Mouse (Mus musculus) 3T3-L1 (cell line): Measurements from ENCODE around the gene Cabp7.
"Not testable (repeated sequence)": the region's sequence is repeated elsewhere in the genome, so short reads cannot be mapped to it uniquely, and the experiment has no call there.

Source experiments
- DNase-seq: peaks from one replicate; pipeline ENCODE4 v3.0.0-alpha.2; 2015; ENCODE audit warnings: low read depth, low spot score

The Cabp7 gene

GRCm38 (mm10) chr11:4750263-4750662 lies 3.7 kb upstream of the Cabp7 start:
- peak; percentile 70 for DNase-seq

GRCm38 (mm10) chr11:4747285-4747684 lies 707 bp upstream of the Cabp7 start:
- DNase-seq: no peak

DNA sequence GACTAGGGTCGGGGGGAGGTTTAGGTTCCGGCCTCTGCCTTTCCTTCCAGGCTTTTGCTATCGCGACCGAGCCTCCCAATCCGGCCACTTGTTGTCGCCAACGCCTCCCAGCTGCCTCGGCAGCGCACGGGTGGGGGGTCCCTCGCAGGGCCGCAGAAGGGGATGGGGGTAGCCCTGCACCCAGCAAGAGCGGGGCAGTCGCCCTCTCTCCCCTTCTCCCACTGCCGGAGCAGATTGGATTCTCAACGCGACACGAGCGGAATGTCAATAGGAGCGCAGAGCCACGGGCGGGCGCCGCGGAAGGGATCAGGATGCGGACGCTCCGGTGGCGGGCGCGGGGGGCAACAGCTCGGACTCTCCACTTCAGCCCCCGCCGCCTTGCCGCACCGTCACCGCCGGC lies 609 bp downstream of the Cabp7 start:
- no peak for DNase-seq

DNA sequence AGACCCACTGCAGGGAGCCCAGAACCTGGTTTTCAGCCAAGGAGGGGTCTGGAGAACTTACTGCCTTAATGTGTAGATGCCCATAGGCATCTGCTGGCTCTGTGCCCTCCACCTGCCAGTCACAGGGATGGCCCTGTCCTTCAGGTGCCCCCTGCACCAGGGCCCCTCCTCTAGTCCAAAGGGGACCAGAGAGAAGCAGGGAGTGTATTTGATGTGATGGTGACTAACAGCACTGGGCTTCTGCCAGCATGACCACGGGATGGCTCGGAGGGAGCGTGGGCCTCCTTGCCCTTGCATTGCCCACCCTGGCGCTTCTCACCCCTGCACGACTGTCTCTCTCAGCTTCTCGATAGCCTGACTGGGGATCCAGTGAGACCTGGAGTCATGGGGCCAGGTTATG lies 1.9 kb downstream of the Cabp7 start:
- DNase-seq: peak; percentile 50

DNA sequence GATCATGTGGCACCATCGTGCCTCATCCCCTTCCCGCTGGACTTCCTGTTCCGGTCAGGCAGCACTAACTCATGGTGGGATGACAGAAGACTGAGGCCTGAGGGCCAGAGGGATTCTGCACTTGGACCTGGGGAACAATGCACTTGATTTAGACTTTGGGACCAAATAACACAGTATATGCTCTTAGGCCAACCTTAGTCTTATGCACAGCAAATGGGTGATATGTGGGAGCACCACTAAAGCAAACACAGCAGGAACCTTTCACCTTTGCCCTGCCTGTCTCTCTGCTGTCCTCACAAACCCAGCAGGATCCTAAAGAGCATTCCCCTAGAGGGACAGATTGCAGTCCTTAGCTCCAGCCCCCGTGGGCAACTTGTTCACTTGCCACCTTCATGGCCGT lies 5.8 kb downstream of the Cabp7 start:
- DNase-seq: no peak

- no peak for DNase-seq
Observed at GRCm38 (mm10) chr11:4738719-4739118, 7.9 kb downstream of the Cabp7 start.

- no peak for DNase-seq
Observed at GRCm38 (mm10) chr11:4737682-4738081, 8.9 kb downstream of the Cabp7 start.

DNA sequence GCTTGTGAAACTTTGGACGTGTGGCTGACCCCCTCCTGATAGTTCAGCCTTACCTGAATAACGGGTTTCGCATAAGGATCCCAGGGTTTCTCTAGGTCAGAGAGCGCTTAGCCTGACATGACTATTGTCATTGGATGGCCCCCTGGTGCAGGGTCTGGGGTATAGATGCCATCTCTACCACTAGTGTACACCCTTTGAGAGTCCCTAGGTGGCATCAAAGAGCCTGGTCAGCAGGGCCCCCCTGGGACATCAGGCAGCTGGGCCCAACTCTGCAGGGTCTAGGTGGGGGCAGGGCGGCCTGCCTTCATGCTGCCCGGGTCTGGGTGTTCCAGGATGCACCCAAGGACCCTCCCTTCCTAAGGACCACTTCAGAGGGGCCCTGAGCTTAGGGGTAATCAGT lies 10.2 kb downstream of the Cabp7 start:
- no peak for DNase-seq

GRCm38 (mm10) chr11:4734179-4734578 lies 12.4 kb downstream of the Cabp7 start:
- DNase-seq: no peak

GRCm38 (mm10) chr11:4731781-4732180 lies 14.8 kb downstream of the Cabp7 start:
- no peak for DNase-seq

GRCm38 (mm10) chr11:4730913-4731312 lies 15.7 kb downstream of the Cabp7 start:
- DNase-seq: no peak

- DNase-seq: no peak
Observed at GRCm38 (mm10) chr11:4730096-4730495, 16.5 kb downstream of the Cabp7 start.

DNA sequence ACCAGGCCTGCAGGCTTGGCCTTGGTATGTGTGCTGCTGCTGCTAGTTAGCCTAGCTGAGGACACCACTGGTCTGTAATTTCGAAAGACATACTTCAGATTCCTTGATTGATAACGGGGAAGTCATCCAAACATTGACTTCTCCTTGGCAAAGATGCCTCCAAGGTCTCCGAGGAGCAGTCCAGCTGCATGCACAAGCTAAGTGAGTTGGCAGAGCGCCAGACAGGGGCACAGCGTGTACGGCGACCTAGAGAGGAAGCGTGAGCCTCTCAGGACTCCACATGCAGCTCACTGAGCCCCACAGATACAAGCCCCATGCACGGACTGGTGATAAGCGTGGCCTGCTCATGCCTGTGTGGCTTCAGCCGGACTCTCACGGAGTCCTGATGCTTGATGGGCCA lies 17.0 kb downstream of the Cabp7 start:
- DNase-seq: no peak

- no peak for DNase-seq
Observed at GRCm38 (mm10) chr11:4721728-4722127, 24.9 kb downstream of the Cabp7 start.

DNA sequence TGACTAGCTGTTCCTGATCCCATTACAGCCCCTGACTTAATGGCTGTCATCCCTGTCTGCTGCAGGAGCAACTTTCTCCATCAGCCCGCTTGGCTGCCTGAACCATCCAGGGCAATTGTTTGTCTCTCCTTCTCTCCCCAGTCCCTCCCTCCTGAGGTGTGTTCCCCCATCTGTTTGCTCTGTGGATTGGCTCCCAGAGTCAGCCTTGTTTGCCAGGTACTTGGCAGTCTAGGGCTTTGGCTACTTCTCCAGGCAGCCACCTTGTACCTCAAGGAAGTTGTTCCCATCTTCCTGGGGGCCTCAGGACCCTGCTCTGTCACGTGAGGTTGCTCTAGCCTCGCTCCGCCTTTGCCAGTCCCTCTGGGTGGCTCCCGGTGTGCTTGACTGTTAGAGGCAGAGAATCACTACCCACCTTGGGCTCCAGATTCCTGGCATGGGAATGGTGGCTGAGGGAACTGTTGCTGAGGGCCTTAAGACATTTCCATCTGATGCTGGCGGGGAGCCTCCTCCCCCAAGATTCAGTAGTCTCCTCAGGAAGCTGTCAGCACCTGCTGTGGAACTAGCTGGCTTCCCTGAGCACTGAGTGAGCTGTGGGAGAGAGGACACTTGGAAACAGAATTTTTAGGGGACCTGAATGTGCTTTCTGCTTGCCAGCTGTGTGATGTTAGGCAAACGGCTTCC lies 25.5 kb downstream of the Cabp7 start:
- DNase-seq: no peak

DNA sequence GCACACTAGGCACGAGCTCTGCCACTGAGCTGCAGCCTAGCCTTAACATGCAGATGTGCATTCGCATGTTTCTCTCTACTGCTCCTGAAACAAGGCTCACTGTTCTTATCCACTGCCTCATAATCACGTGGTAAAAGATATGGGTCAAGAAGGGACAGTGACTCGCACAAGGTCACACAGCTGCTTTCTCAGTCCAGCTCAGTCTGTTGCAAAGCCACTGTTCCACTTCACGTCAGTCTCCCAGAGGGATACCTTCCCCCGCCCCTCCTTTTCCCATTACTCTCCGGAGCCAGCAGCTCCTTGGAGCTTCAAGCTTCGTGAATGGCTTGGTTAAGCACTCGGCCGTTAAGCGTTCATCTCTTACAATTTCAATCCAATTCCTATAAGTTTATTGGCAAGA lies 26.2 kb downstream of the Cabp7 start:
- DNase-seq: no peak

DNA sequence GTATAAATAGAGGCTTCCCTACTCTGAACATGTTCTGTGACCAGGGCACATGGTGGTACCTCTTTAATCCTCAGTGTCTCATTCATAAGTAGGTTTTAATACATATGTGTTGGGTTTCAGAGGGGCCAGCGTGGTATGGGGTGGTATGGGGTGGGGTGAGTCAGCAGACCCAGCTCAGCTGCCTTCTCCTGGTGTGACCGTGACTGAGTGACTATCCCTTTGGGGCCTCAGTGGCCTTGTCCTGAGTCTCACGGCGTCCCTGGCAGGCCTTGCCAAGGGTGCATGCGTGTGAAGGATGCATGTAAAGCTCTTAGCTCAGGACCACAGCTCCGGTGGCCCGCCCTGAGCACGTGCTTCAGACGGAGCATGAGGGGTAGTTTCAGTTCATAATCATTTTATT lies 26.6 kb downstream of the Cabp7 start:
- DNase-seq: no peak

DNA sequence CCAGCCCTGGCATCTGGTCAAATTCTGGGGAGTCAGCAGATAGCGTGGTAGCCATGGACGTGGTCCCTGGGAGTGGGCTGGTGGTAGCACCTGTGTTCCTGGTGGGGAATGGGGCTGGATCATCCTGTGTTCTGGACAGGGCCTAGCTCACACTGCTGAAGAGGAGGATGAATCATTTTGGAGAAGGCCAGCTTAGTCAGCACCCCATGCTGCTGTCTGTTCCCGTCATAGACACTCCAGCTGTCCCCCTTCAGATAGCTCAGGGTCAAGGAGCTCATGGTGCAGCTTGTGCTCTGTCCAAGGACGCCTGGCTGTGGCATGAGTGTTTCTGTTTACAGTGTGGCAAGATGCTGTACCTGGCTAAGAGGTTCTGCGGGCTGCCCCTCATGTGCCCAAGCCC lies 28.0 kb downstream of the Cabp7 start:
- no peak for DNase-seq

- no peak for DNase-seq
Observed at GRCm38 (mm10) chr11:4716530-4717236, 29.9 kb downstream of the Cabp7 start.

DNA sequence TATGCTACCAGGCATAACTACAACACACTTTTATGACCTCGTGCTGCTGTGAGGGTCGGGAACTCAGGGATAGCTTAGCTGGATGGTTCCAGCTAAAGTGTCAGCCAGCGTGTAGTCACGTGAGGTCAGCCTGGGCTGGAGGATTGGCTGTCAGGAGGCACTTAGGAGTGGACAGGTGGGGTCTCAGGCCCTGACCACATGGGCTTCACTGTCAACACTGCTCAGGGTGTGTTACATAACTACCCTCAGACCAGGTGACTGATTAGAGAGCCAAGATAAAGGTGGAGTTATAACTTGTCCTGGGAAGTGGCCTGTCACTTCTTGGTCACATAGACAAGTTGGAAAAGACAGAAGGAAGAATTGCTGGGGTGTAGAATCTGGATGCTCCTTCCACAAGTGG lies 31.0 kb downstream of the Cabp7 start:
- no peak for DNase-seq

DNA sequence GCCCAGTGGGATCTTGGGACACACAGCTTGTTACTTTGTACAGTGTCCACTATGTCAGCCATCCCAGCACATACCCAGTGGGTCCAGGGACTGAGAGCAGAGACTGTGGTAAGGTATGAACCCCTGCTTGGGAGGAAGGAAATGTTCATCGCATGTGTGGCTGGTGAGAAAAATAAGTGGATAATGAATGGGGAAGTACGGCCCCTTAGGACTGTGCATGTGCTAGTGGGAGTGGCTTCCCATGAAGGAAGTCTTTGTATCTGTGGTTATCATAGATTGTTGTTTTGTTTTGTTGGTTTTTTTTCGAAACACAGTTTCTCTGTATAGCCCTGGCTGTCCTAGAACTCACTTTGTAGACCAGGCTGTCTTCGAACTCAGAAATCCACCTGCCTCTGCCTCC lies 31.9 kb downstream of the Cabp7 start:
- DNase-seq: no peak

- peak; percentile 21 for DNase-seq
Observed at GRCm38 (mm10) chr11:4712822-4713221, 33.8 kb downstream of the Cabp7 start.

- DNase-seq: not testable (repeated sequence)
Observed at GRCm38 (mm10) chr11:4710188-4710587, 36.4 kb downstream of the Cabp7 start.
